Mouse (Mus musculus): ENCODE results near the gene Abcf2. TPM values are rescaled to one million over a fixed set of nuclear protein-coding genes. Genes with fewer than 3 reads are reported as not detected.

The Abcf2 gene
- total and polyA plus RNA-seq, 2 experiments = 25.9 to 31.9 TPM

DNA sequence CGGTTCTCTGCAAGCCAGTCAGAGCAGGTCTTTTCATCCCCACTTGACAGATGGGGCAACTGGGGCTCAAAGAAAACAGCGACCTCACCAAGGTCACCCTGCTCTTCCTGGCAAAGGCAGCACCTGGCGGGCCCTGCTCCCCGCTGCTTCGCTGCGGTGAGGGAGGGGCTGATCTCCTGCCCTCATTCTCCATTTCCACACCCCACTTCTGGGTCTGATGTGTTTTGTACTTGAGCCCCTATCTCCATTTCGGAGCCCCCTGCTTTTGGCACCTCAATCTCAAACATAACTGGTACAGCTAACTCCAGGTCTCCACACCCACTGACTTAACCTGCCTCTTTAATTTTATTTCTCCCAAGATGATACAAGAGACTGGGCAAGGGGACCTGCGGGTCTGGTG lies 21.9 kb upstream of the Abcf2 start:
- WGBS = 31% methylated on average over 8 of the region's 8 CpGs
- peaks cover 15% of the 10 kb centered on the region for H3K4me1 ChIP-seq (ENCODE audit: control insufficient read depth, insufficient read depth, low read length)
- H3K27me3 ChIP-seq (ENCODE audit: control insufficient read depth, insufficient read depth, low read length) = no peaks in the 10 kb centered on the region
- H3K4me3 ChIP-seq (ENCODE audit: insufficient read depth, low read depth, low read length) = no peak overlapping the region
- no peaks in the 10 kb centered on the region for H3K36me3 ChIP-seq (ENCODE audit: control insufficient read depth, insufficient read depth, low read length)
- H3K79me2 ChIP-seq (ENCODE audit: control insufficient read depth, insufficient read depth, low read length) = no peaks in the 10 kb centered on the region
- no peak overlapping the region for H3K27ac ChIP-seq (replicated peaks; ENCODE audit: insufficient read depth, low read depth, low read length)
- no peak overlapping the region for H3K9ac ChIP-seq (ENCODE audit: low read depth, low read length)
- no peak for DNase-seq (ENCODE audit: extremely low read depth, low read depth, low spot score)
- TF ChIP-seq POLR2A (IDR thresholded peaks at IDR 0.05; ENCODE audit: extremely low read depth, insufficient read depth, low read length) = no peak
- TF ChIP-seq CTCF (IDR thresholded peaks at IDR 0.05; ENCODE audit: low read depth, low read length) = no peak

GRCm38 (mm10) chr5:24598570-24599006 lies 21.3 kb upstream of the Abcf2 start:
- peaks cover 13% of the 10 kb centered on the region for H3K4me1 ChIP-seq (ENCODE audit: control insufficient read depth, insufficient read depth, low read length)
- H3K4me3 ChIP-seq (ENCODE audit: insufficient read depth, low read depth, low read length) = peak overlapping the region; percentile 32; the same call in 1 of the 2 replicates
- no peaks in the 10 kb centered on the region for H3K79me2 ChIP-seq (ENCODE audit: control insufficient read depth, insufficient read depth, low read length)
- H3K27ac ChIP-seq (replicated peaks; ENCODE audit: insufficient read depth, low read depth, low read length) = no peak overlapping the region
- H3K27me3 ChIP-seq (ENCODE audit: control insufficient read depth, insufficient read depth, low read length) = no peaks in the 10 kb centered on the region
- TF ChIP-seq CTCF (IDR thresholded peaks at IDR 0.05; ENCODE audit: low read depth, low read length) (peak; percentile 49; the same call in 1 of the 2 replicates), POLR2A (IDR thresholded peaks at IDR 0.05; ENCODE audit: extremely low read depth, insufficient read depth, low read length) (no peak)
- H3K36me3 ChIP-seq (ENCODE audit: control insufficient read depth, insufficient read depth, low read length) = no peaks in the 10 kb centered on the region
- no peak for DNase-seq (ENCODE audit: extremely low read depth, low read depth, low spot score)
- WGBS = 2% methylated on average over 41 of the region's 41 CpGs
- H3K9ac ChIP-seq (ENCODE audit: low read depth, low read length) = peak overlapping the region; percentile 57

- peak overlapping the region; percentile 32; the same call in 1 of the 2 replicates for H3K4me3 ChIP-seq (ENCODE audit: insufficient read depth, low read depth, low read length)
- no peak overlapping the region for H3K27ac ChIP-seq (replicated peaks; ENCODE audit: insufficient read depth, low read depth, low read length)
- no peak for TF ChIP-seq POLR2A (IDR thresholded peaks at IDR 0.05; ENCODE audit: extremely low read depth, insufficient read depth, low read length)
- TF ChIP-seq CTCF (IDR thresholded peaks at IDR 0.05; ENCODE audit: low read depth, low read length) = no peak
- no peaks in the 10 kb centered on the region for H3K36me3 ChIP-seq (ENCODE audit: control insufficient read depth, insufficient read depth, low read length)
- WGBS = 31% methylated on average over 15 of the region's 15 CpGs
- H3K79me2 ChIP-seq (ENCODE audit: control insufficient read depth, insufficient read depth, low read length) = no peaks in the 10 kb centered on the region
- peak overlapping the region; percentile 57; the same call in 1 of the 2 replicates for H3K9ac ChIP-seq (ENCODE audit: low read depth, low read length)
- DNase-seq (ENCODE audit: extremely low read depth, low read depth, low spot score) = no peak
- H3K27me3 ChIP-seq (ENCODE audit: control insufficient read depth, insufficient read depth, low read length) = no peaks in the 10 kb centered on the region
- H3K4me1 ChIP-seq (ENCODE audit: control insufficient read depth, insufficient read depth, low read length) = peaks cover 8% of the 10 kb centered on the region
Observed at GRCm38 (mm10) chr5:24597901-24598569, 20.8 kb upstream of the Abcf2 start.

- H3K27me3 ChIP-seq (ENCODE audit: control insufficient read depth, insufficient read depth, low read length) = no peaks in the 10 kb centered on the region
- no peak overlapping the region for H3K9ac ChIP-seq (ENCODE audit: low read depth, low read length)
- H3K79me2 ChIP-seq (ENCODE audit: control insufficient read depth, insufficient read depth, low read length) = no peaks in the 10 kb centered on the region
- TF ChIP-seq POLR2A (IDR thresholded peaks at IDR 0.05; ENCODE audit: extremely low read depth, insufficient read depth, low read length) (no peak), CTCF (IDR thresholded peaks at IDR 0.05; ENCODE audit: low read depth, low read length) (peak; percentile 38; the same call in 1 of the 2 replicates)
- no peaks in the 10 kb centered on the region for H3K36me3 ChIP-seq (ENCODE audit: control insufficient read depth, insufficient read depth, low read length)
- H3K27ac ChIP-seq (replicated peaks; ENCODE audit: insufficient read depth, low read depth, low read length) = no peak overlapping the region
- H3K4me3 ChIP-seq (ENCODE audit: insufficient read depth, low read depth, low read length) = no peak overlapping the region
- WGBS = 54% methylated on average over 2 of the region's 2 CpGs
- peaks cover 8% of the 10 kb centered on the region for H3K4me1 ChIP-seq (ENCODE audit: control insufficient read depth, insufficient read depth, low read length)
- DNase-seq (ENCODE audit: extremely low read depth, low read depth, low spot score) = peak; percentile 65
Observed at GRCm38 (mm10) chr5:24597221-24597728, 20.0 kb upstream of the Abcf2 start.

DNA sequence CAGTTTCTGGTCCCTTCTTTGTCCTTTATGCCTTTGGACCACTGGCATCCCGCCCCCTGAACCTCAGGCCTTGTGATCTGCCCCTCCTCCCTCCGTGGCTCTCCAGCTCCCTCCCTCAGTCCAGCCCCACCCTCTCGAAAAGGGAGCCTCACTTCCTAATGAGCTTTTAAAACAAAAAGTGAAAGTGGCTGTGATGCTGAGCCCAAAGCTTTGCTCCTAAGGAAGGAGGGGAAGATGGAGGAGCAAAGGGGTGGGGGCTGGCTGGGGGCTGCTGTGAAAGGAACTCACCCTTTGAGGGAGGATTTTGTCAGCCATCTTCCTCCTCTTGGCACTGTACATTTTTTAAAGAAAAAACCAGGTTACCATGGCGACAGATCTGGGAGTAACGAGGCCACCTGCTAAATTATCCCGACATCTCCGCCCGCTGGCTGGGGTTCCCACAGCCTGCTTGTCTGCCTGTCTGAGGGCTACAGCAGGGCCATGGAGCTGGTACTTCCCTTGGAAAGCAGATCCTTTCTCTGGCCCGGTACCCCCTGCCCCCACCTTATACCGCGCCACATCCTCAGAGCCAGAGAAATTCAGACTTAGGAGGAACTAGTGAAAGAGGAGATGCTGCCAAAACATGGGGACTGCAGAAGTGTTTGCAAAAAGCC lies 19.4 kb upstream of the Abcf2 start:
- TF ChIP-seq CTCF (IDR thresholded peaks at IDR 0.05; ENCODE audit: low read depth, low read length) (no peak), POLR2A (IDR thresholded peaks at IDR 0.05; ENCODE audit: extremely low read depth, insufficient read depth, low read length) (no peak)
- Histone ChIP-seq H3K27me3 (ENCODE audit: control insufficient read depth, insufficient read depth, low read length) (no peaks in the 10 kb centered on the region), H3K79me2 (ENCODE audit: control insufficient read depth, insufficient read depth, low read length) (no peaks in the 10 kb centered on the region), H3K4me3 (ENCODE audit: insufficient read depth, low read depth, low read length) (peak overlapping the region; percentile 40), H3K4me1 (ENCODE audit: control insufficient read depth, insufficient read depth, low read length) (peaks cover 8% of the 10 kb centered on the region), H3K27ac (replicated peaks; ENCODE audit: insufficient read depth, low read depth, low read length) (no peak overlapping the region), H3K9ac (ENCODE audit: low read depth, low read length) (no peak overlapping the region), H3K36me3 (ENCODE audit: control insufficient read depth, insufficient read depth, low read length) (no peaks in the 10 kb centered on the region)
- DNase-seq (ENCODE audit: extremely low read depth, low read depth, low spot score) = no peak
- whole genome bisulfite sequencing = 55% methylated on average over 11 of the region's 11 CpGs
